Mouse (Mus musculus): ENCODE measurements at regions not wholly inside any gene's neighbourhood (a gene's known extent, or its start where the extent isn't known, plus 50 kb on each side); places are given as distances from the start of the nearest gene placed in this dataset.

DNA sequence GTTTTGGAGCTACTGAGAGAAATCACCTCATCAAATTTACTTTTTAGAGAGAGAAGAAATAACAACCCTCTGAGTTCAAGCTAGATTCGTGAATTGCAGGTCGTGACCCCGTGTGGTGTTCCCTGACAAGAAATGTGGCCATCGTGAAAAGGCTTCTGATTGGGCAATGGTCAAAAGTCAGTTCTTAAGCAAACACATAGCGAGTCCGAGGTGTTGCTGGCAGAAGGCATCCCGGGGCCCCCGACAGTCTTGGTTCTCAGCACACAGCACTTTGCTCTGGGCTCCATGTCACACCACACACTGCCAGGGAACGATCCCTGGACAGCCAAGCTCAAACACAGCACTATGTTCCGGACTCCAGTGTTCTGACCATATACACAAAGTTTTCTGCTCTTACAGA lies 320.0 kb downstream of the Etnk1 start:
- DNase-seq (ENCODE audit: low spot score), result no peak

DNA sequence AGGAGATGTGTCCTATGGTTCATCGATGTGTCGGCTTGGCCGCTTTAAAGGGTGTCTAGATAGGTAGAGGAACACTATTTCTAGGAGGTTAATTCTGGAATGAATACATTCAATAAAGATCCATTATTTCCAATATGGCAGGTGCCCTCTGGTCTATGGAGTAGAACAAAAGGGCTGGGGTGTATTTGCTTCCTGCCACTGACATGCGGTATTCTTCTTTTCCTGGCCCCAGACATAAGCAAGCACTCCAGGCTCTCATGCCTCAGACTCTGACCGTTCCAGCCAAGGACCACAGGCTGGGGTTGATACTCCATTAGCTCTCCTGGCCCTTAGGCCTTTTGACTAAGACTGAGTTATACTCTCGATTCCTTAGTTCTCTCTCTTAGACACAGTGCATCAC lies 323.0 kb downstream of the Etnk1 start:
- DNase-seq (ENCODE audit: low spot score), result no peak

- DNase-seq (ENCODE audit: low spot score), result no peak
Observed at GRCm38 (mm10) chr6:143491380-143491779, 324.4 kb downstream of the Etnk1 start.

GRCm38 (mm10) chr6:143493543-143493942 lies 326.5 kb downstream of the Etnk1 start:
- DNase-seq (ENCODE audit: low spot score), result no peak

- DNase-seq (ENCODE audit: low spot score), result no peak
Observed at GRCm38 (mm10) chr6:143494341-143494740, 327.3 kb downstream of the Etnk1 start.

DNA sequence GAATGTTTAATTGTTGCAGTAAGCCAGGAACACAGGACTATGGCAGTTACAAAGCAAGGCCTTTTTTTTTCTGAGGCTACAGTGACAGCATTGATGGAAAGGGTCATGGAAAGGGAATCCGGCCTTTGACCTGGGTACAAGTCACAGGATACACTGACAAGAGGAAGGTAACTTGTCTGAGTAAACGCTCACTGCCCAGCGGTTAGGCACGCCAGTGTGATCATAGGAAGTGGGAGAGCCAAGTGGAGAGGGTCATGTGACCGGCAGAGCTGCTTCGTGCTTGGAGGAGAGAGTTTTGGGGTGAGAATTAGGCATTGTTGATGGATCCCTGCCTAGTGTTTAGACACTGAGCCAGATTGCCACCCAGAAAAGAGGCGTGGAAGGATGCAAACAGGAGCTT lies 327.9 kb downstream of the Etnk1 start:
- no peak for DNase-seq (ENCODE audit: low spot score)

DNA sequence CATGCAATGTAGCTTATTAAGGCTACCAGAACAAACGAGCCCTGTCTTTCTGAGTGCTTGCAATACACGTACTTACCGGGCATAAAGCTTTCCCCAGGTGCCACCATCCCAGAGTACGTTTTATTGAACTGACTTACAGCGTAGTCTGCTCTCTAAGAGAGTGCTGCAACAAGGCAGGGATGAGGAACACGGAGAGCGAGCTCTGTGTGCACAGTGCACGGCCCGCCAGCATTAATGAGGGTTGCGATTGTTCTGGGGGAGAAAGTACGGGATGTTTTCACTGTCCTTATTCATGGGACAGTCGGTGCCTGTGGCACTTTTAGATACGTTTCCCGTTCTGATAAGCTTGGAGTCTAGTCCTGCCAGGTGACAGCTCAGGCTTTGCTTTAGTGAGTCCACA lies 331.7 kb downstream of the Etnk1 start:
- no peak for DNase-seq (ENCODE audit: low spot score)

- DNase-seq (ENCODE audit: low spot score), result no peak
Observed at GRCm38 (mm10) chr6:143499259-143500043, 332.4 kb downstream of the Etnk1 start.

GRCm38 (mm10) chr6:143502803-143503202 lies 335.8 kb downstream of the Etnk1 start:
- DNase-seq (ENCODE audit: low spot score), result no peak

DNA sequence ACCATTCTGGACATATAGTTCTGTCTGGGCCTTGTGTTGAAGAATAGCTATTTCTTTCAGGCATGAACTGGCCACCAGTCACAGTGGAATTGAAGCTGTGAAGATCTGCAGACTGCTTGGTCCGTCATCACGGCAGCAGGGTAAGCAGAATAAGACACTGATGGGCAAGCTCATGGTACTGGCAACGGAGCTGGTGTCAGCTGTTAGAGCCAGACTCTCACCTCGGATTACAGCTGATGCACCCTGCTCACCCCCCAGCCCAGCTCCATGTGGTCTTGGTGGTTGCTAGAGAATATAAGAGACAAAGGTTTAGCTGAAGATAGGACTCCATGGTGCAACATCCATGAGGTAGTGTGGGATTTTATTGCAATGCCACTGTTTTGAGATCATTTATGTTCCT lies 336.9 kb downstream of the Etnk1 start:
- DNase-seq (ENCODE audit: low spot score), result no peak

DNA sequence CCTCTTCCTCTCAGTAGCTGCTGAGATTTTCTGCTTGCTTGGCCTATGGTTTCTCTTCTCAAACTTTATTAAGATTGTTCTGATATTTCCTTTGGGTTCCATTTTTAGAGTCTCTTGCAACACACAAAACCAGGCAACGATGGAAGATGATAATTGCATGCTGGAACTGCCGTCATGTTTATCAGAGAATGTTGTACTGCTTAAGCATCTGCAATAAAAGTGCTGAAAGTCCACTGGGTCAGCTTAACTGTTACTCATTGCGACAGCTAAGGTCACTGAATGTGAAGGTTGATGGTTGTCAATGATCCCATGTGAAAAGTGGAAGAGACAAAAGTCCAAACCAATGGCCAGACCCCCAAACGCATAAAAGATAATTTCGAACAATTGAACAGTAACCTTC lies 346.4 kb downstream of the Etnk1 start:
- no peak for DNase-seq (ENCODE audit: low spot score)

DNA sequence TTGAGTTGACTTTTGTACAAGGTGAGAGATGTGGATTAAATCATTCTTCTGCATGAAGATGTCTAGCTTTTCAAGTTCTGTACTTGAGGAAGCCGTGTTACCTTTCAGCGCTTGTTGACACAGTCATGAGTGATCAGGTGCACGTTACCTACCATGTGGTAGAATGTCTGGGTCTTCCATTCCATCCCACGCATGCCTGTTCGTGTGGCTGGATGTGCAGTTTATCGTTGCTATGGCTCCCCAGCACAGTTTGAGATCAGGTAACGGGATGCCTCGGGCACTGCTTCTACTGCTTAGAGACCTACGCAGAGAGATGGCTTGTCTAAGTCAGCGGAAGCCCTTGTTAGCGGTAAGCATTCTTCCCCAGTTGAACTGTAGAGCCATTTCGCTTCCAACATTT lies 348.1 kb downstream of the Etnk1 start:
- DNase-seq (ENCODE audit: low spot score), result no peak

GRCm38 (mm10) chr6:143516746-143517145 lies 349.7 kb downstream of the Etnk1 start:
- no peak for DNase-seq (ENCODE audit: low spot score)

DNA sequence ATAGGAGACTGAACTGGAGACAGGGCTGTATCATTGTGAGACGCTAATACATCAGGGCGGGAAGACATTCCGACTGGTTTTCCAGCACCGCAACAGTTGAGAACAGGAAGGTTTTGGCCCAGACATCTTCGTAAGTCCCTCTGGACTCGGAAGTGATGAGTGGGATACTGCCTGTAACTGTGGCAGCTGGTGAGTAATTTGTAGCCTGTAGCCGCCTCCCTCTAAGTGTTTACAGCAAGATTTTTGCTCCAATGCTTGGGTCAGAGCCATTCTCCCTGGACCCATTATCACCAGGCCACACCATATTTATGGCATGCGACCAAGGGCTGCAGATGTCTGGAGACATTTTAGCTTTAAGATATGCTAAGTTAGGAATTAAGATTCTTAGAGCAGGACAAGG lies 351.5 kb downstream of the Etnk1 start:
- DNase-seq (ENCODE audit: low spot score), result no peak

DNA sequence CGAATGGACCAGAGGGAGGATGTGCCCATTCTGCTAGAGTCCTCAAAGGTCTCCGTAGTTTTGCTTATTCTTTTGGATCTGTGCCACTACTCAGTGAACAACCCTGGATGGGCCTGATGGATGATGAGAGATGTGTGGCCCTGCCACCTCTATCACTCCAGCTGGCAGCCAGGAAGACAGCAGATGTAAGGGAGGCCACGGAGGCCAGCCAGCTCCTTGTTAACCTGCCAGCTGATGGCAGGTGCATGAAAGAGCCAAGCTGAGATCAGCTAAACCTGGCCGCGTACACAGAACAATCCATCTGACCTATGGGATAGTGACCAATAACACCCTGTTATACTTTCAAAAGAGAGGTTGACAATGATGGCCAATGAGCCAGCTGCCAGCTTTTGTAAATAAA lies 352.6 kb downstream of the Etnk1 start:
- DNase-seq (ENCODE audit: low spot score), result no peak

DNA sequence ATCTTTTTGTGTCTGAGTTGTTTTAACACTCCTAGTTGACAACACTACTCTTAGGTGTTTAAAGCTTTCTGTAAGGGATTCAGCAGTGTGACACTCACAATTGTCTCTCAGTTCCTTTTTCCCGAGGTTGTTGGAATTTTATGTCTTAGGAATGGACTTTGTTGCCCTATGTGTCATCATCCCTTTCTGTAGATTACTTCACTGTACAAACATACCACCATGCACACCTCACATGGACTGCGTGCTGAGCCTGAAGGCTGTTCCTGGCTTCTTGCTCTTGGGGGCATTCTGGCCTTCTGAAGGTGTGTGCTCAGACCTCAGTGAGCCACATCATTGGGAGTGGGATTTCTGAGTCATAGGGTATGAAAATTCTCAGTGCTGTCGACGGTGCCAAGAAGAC lies 358.1 kb downstream of the Etnk1 start:
- no peak for DNase-seq (ENCODE audit: low spot score)

DNA sequence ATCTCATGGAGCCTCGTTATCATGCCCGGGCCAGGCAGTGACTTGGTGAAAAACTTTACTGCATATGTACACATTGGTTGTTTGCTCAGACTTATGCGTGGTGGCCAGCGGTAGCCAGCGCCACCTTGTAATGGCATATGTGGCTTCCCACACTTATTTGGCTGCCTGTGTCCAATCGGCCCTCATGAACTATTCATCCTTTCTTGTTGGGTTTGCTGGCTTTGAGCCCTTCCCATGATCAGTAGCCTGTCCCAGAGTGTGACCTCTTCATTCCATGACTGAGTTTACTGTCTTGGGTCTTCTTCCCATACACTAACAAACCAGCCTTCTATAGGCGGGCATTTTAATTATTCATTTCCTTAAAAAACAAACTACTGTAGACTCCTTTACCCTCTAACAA lies 361.9 kb downstream of the Etnk1 start:
- no peak for DNase-seq (ENCODE audit: low spot score)

- no peak for DNase-seq (ENCODE audit: low spot score)
Observed at GRCm38 (mm10) chr6:143530372-143531224, 363.6 kb downstream of the Etnk1 start.

DNA sequence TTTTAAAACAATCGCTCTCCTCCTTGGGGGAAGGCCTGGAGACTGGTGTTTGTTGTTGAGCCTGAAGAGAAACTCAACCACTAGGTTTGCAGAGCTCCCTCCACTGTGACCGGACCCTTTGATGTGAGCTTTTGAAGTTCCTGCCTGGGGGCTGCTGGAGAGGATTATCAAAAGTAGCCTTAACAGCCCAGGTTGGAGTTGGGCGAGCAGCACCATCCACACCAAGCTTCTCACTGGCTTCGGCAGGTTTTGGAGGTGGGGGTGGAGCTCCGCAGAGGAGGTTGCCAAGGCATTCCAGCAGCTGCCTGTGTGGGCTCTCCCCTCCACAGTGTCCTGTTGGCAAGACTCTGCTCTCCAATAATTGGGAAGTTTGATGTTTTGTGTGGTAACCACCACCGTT lies 364.5 kb downstream of the Etnk1 start:
- no peak for DNase-seq (ENCODE audit: low spot score)

GRCm38 (mm10) chr6:143532380-143532779 lies 365.4 kb downstream of the Etnk1 start:
- DNase-seq (ENCODE audit: low spot score), result no peak

- DNase-seq (ENCODE audit: low spot score), result no peak
Observed at GRCm38 (mm10) chr6:143535265-143535664, 368.2 kb downstream of the Etnk1 start.

GRCm38 (mm10) chr6:143535726-143536125 lies 368.7 kb downstream of the Etnk1 start:
- DNase-seq (ENCODE audit: low spot score), result no peak

GRCm38 (mm10) chr6:143536525-143537293 lies 369.7 kb downstream of the Etnk1 start:
- no peak for DNase-seq (ENCODE audit: low spot score)

Data from urinary bladder, postnatal 14 days (tissue).